8 mouse cellular contexts compared by ENCODE assay signal in the genomic region with DNA sequence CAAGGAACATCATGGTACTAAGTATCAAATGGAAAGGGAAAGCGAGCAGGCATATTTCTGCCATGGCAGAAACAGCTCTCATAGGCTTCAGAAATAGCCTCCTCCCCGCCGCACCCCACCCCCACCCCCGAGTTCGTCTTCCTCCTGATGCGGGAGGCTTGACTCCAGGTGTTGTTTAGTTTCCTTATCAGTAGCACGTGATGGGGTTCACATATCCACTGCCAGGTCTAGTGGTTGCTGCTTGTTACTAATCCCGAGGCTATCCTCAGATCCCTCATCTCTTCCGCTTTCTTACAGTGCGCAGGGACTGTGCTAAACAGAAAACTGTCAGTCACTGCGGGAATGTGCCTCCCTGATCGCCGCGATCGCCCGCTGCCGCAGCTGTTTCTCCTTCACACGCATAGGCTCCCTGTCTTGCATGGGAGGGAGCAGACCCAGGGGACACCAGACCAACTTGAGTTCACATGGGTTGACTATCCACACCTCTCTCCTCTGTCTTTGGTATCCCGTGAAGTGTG. TPM values are rescaled to one million over a fixed set of nuclear protein-coding genes. Genes with fewer than 3 reads are reported as not detected.
DNase-seq lines count a peak whose midpoint lies in the region; ATAC-seq and TF ChIP-seq lines count a peak whose summit lies in the region.

No protein-coding gene starts in this region.

- H3K79me3 ChIP-seq in C2C12 (ENCODE audit: low read depth): no peaks in the 10 kb centered on the region

- no peak for DNase-seq in frontal cortex, postnatal 25 days (ENCODE audit: low spot score in 2 of 2)
- DNase-seq in intestine, embryonic 14.5 days (ENCODE audit: low spot score): peak; percentile 70
- DNase-seq in adrenal gland, postnatal 14 days: no peak
- no peak for DNase-seq in gastrocnemius, adult 18-20 months (ENCODE audit: low spot score)

- peak overlapping the region; percentile 79 for H3K9ac ChIP-seq in embryonic facial prominence, embryonic 13.5 days
- H3K9ac ChIP-seq in intestine, embryonic 14.5 days (ENCODE audit: low read length): peak overlapping the region; percentile 65
- H3K9ac ChIP-seq in midbrain, embryonic 15.5 days: peak overlapping the region; percentile 55

- peak; percentile 66 for ATAC-seq in frontal cortex, adult (ENCODE audit: low TSS enrichment)
- no peak for ATAC-seq in embryonic facial prominence, embryonic 13.5 days (ENCODE audit: insufficient number of reproducible peaks, insufficient read depth, low FRiP score, low TSS enrichment, low read depth)
- ATAC-seq in intestine, embryonic 14.5 days (replicated peaks; ENCODE audit: low FRiP score, low TSS enrichment, low read depth): peak; percentile 69
- peak; percentile 72 for ATAC-seq in midbrain, embryonic 15.5 days (replicated peaks)

- H3K27me3 ChIP-seq in C2C12 (ENCODE audit: control insufficient read depth, insufficient read depth, insufficient read length): no peaks in the 10 kb centered on the region
- peaks cover 13% of the 10 kb centered on the region for H3K27me3 ChIP-seq in embryonic facial prominence, embryonic 13.5 days
- H3K27me3 ChIP-seq in intestine, embryonic 14.5 days (replicated peaks; ENCODE audit: control insufficient read depth, insufficient read depth, low read length): peaks cover 10% of the 10 kb centered on the region
- peaks cover 9% of the 10 kb centered on the region for H3K27me3 ChIP-seq in midbrain, embryonic 15.5 days (replicated peaks)

- peaks cover 6% of the 10 kb centered on the region for H3K4me1 ChIP-seq in embryonic facial prominence, embryonic 13.5 days
- no peaks in the 10 kb centered on the region; the same call in 1 of the 2 replicates for H3K4me1 ChIP-seq in intestine, embryonic 14.5 days (replicated peaks; ENCODE audit: control insufficient read depth, insufficient read depth, low read length)
- peaks cover 11% of the 10 kb centered on the region for H3K4me1 ChIP-seq in midbrain, embryonic 15.5 days

- TF ChIP-seq CTCF in C2C12 (IDR thresholded peaks at IDR 0.05; ENCODE audit: control insufficient read depth, insufficient read depth, insufficient read length): no peak

- peak overlapping the region; percentile 58 for H3ac ChIP-seq in C2C12 (ENCODE audit: control insufficient read depth, insufficient read length, low read depth)

- no peaks in the 10 kb centered on the region for H3K36me3 ChIP-seq in C2C12 (ENCODE audit: control insufficient read depth, insufficient read depth)
- no peaks in the 10 kb centered on the region for H3K36me3 ChIP-seq in embryonic facial prominence, embryonic 13.5 days
- H3K36me3 ChIP-seq in intestine, embryonic 14.5 days (ENCODE audit: control insufficient read depth, insufficient read depth, low read length): no peaks in the 10 kb centered on the region
- no peaks in the 10 kb centered on the region for H3K36me3 ChIP-seq in midbrain, embryonic 15.5 days (replicated peaks)

- no peaks in the 10 kb centered on the region for H3K79me2 ChIP-seq in C2C12 (ENCODE audit: control insufficient read depth, insufficient read depth)

- peak overlapping the region; percentile 69; the same call in 1 of the 2 replicates for H3K27ac ChIP-seq in embryonic facial prominence, embryonic 13.5 days
- H3K27ac ChIP-seq in intestine, embryonic 14.5 days (ENCODE audit: low read depth): peak overlapping the region; percentile 54
- peak overlapping the region; percentile 77 for H3K27ac ChIP-seq in midbrain, embryonic 15.5 days

- WGBS in embryonic facial prominence, embryonic 13.5 days: 3% methylated on average over 19 of the region's 19 CpGs
- 3% methylated on average over 19 of the region's 19 CpGs for WGBS in intestine, embryonic 14.5 days
- WGBS in midbrain, embryonic 15.5 days: 4% methylated on average over 19 of the region's 19 CpGs

- H3K4me2 ChIP-seq in embryonic facial prominence, embryonic 13.5 days: peak overlapping the region; percentile 95
- peak overlapping the region; percentile 97 for H3K4me2 ChIP-seq in intestine, embryonic 14.5 days (ENCODE audit: low read length)
- H3K4me2 ChIP-seq in midbrain, embryonic 15.5 days: peak overlapping the region; percentile 86

- peak overlapping the region; percentile 52 for H3K4me3 ChIP-seq in C2C12 (ENCODE audit: insufficient read depth, poor library complexity, severe bottlenecking)
- H3K4me3 ChIP-seq in embryonic facial prominence, embryonic 13.5 days: peak overlapping the region; percentile 68
- H3K4me3 ChIP-seq in intestine, embryonic 14.5 days (ENCODE audit: low read depth, low read length): peak overlapping the region; percentile 62
- H3K4me3 ChIP-seq in midbrain, embryonic 15.5 days: peak overlapping the region; percentile 58

- H3K9me3 ChIP-seq in embryonic facial prominence, embryonic 13.5 days: no peaks in the 10 kb centered on the region
- H3K9me3 ChIP-seq in intestine, embryonic 14.5 days (ENCODE audit: control insufficient read depth, low read length): no peaks in the 10 kb centered on the region
- H3K9me3 ChIP-seq in midbrain, embryonic 15.5 days: no peaks in the 10 kb centered on the region

TF ChIP-seq in C2C12, 6 proteins besides CTCF, POLR2A, EP300 and RAD21:
- TF ChIP-seq MAX (IDR thresholded peaks at IDR 0.05) (no peak), CEBPB (IDR thresholded peaks at IDR 0.05; ENCODE audit: low read depth) (no peak), MYOG (IDR thresholded peaks at IDR 0.05; ENCODE audit: control insufficient read depth, extremely low read depth, insufficient read length) (no peak), USF1 (IDR thresholded peaks at IDR 0.05; ENCODE audit: low read depth) (peak; percentile 0), FOSL1 (IDR thresholded peaks at IDR 0.05; ENCODE audit: insufficient read depth, low read length, poor library complexity, severe bottlenecking) (no peak), MYOD1 (IDR thresholded peaks at IDR 0.05; ENCODE audit: control insufficient read depth, insufficient read length, low read depth) (no peak)

RNA-seq across cellular contexts. Expression of a gene that starts 30.0 kb away (rescaled TPM):
- not detected for polyA plus RNA-seq in C2C12 (2012; fragmentation: generic; extraction: Trizol)
- 1.5 and 3.3 TPM in 2 replicates for polyA plus RNA-seq in embryonic facial prominence, embryonic 13.5 days (2015; fragmentation: Nextera tagmentation; extraction: Ambion mirVana)
- 0.05 TPM in 1 of 2 replicates, not detected in the other for polyA plus RNA-seq in intestine, embryonic 14.5 days (2014; fragmentation: Nextera tagmentation; extraction: Ambion mirVana)
- polyA plus RNA-seq in midbrain, embryonic 15.5 days (2015; fragmentation: Nextera tagmentation; extraction: Ambion mirVana): 12.5 and 13.1 TPM in 2 replicates
- not detected in 2 replicates for total RNA-seq in adrenal gland, postnatal 14 days (2021)
- not detected for total RNA-seq in gastrocnemius, adult 18-20 months (2021)

RNA-seq across cellular contexts. Expression of a gene that starts 32.1 kb away (rescaled TPM):
- 20.3 TPM for polyA plus RNA-seq in C2C12 (2012; fragmentation: generic; extraction: Trizol)
- polyA plus RNA-seq in embryonic facial prominence, embryonic 13.5 days (2015; fragmentation: Nextera tagmentation; extraction: Ambion mirVana): 20.2 and 21.7 TPM in 2 replicates
- 37.7 and 38.5 TPM in 2 replicates for polyA plus RNA-seq in intestine, embryonic 14.5 days (2014; fragmentation: Nextera tagmentation; extraction: Ambion mirVana)
- 39.6 and 40.7 TPM in 2 replicates for polyA plus RNA-seq in midbrain, embryonic 15.5 days (2015; fragmentation: Nextera tagmentation; extraction: Ambion mirVana)
- total RNA-seq in adrenal gland, postnatal 14 days (2021): 16.2 and 20.0 TPM in 2 replicates
- total RNA-seq in gastrocnemius, adult 18-20 months (2021): 10 to 100 TPM in 1 of 2 experiments, 1 to 10 TPM in 1; 8.9 to 10.7 TPM

RNA-seq across cellular contexts. Expression of a gene that starts 32.3 kb away (rescaled TPM):
- polyA plus RNA-seq in C2C12 (2012; fragmentation: generic; extraction: Trizol): 68.1 TPM
- polyA plus RNA-seq in embryonic facial prominence, embryonic 13.5 days (2015; fragmentation: Nextera tagmentation; extraction: Ambion mirVana): 59.0 and 61.7 TPM in 2 replicates
- 45.4 and 48.3 TPM in 2 replicates for polyA plus RNA-seq in intestine, embryonic 14.5 days (2014; fragmentation: Nextera tagmentation; extraction: Ambion mirVana)
- 51.6 and 52.0 TPM in 2 replicates for polyA plus RNA-seq in midbrain, embryonic 15.5 days (2015; fragmentation: Nextera tagmentation; extraction: Ambion mirVana)
- 27.6 and 34.2 TPM in 2 replicates for total RNA-seq in adrenal gland, postnatal 14 days (2021)
- 10 to 100 TPM; 23.2 to 27.0 TPM for total RNA-seq in gastrocnemius, adult 18-20 months (2021)
